In the genomic region with DNA sequence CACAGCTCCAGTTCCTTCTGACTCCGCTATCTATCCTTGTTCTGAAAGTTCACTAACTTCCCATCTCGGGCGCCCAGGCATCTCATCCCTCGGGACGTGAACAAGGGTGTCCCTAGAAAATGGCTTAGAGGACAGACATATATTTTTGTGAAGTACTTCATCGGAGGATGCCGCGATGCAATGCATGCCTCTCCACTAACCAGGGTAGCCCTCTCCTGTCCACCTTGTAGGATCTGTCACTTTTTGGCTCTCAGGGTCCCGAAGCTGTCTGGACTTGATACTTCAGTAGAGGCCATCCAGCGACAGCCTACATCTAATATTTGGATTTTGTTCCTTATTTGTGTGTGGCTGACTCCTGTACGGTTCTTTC, we compare ENCODE assay signal across 10 mouse cellular contexts. TPM values are rescaled to one million over a fixed set of nuclear protein-coding genes. Genes with fewer than 3 reads are reported as not detected.
DNase-seq lines count a peak whose midpoint lies in the region; ATAC-seq and TF ChIP-seq lines count a peak whose summit lies in the region.
"Had no signal": no experiment of that assay in that cellular context is flagged by ENCODE, and none has a peak within 500 bp of the region (broad histone marks: within the 10 kb centered on the region; RNA-seq: fewer than 3 reads in every experiment).

No protein-coding gene starts in this region.

- 18% methylated on average over 11 of the region's 11 CpGs for WGBS in heart, postnatal 0 days
- 11% methylated on average over 11 of the region's 11 CpGs for WGBS in embryonic facial prominence, embryonic 13.5 days
- 6% methylated on average over 11 of the region's 11 CpGs for WGBS in hindbrain, embryonic 16.5 days
- WGBS in midbrain, embryonic 15.5 days, result 7% methylated on average over 11 of the region's 11 CpGs

- peak overlapping the region; percentile 54 for H3K4me3 ChIP-seq in heart, postnatal 0 days (ENCODE audit: low read depth, low read length)
- peak overlapping the region; percentile 53 for H3K4me3 ChIP-seq in embryonic facial prominence, embryonic 13.5 days
- H3K4me3 ChIP-seq in hindbrain, embryonic 16.5 days (ENCODE audit: low read length), result peak overlapping the region; percentile 71
- peak overlapping the region; percentile 62 for H3K4me3 ChIP-seq in midbrain, embryonic 15.5 days

- no peak overlapping the region for H3K9ac ChIP-seq in heart, postnatal 0 days (replicated peaks; ENCODE audit: low read depth, low read length)
- H3K9ac ChIP-seq in embryonic facial prominence, embryonic 13.5 days, result peak overlapping the region; percentile 64
- peak overlapping the region; percentile 83 for H3K9ac ChIP-seq in hindbrain, embryonic 16.5 days (ENCODE audit: low read depth, low read length)
- H3K9ac ChIP-seq in midbrain, embryonic 15.5 days, result peak overlapping the region; percentile 68

- no peaks in the 10 kb centered on the region for H3K4me1 ChIP-seq in heart, postnatal 0 days (ENCODE audit: control insufficient read depth, insufficient read depth)
- peaks cover 4% of the 10 kb centered on the region; the same call in 1 of the 2 replicates for H3K4me1 ChIP-seq in embryonic facial prominence, embryonic 13.5 days
- H3K4me1 ChIP-seq in hindbrain, embryonic 16.5 days (ENCODE audit: control insufficient read depth, insufficient read depth, low read depth, low read length), result peaks cover 4% of the 10 kb centered on the region; the same call in 1 of the 2 replicates
- peaks cover 21% of the 10 kb centered on the region for H3K4me1 ChIP-seq in midbrain, embryonic 15.5 days

- H3K36me3 ChIP-seq in heart, postnatal 0 days (replicated peaks; ENCODE audit: control insufficient read depth, insufficient read depth, low read length), result no peaks in the 10 kb centered on the region
- no peaks in the 10 kb centered on the region for H3K36me3 ChIP-seq in embryonic facial prominence, embryonic 13.5 days
- H3K36me3 ChIP-seq in hindbrain, embryonic 16.5 days (ENCODE audit: control insufficient read depth, insufficient read depth, low read length), result no peaks in the 10 kb centered on the region
- no peaks in the 10 kb centered on the region for H3K36me3 ChIP-seq in midbrain, embryonic 15.5 days (replicated peaks)

- intact Hi-C loops in heart, postnatal 36 days (cut with DNase I), result no loop called here

- H3K9me3 ChIP-seq in heart, postnatal 0 days (replicated peaks; ENCODE audit: control insufficient read depth, low read length), result no peaks in the 10 kb centered on the region
- H3K9me3 ChIP-seq in embryonic facial prominence, embryonic 13.5 days, result no peaks in the 10 kb centered on the region
- no peaks in the 10 kb centered on the region for H3K9me3 ChIP-seq in hindbrain, embryonic 16.5 days (ENCODE audit: control insufficient read depth, low read length)
- no peaks in the 10 kb centered on the region for H3K9me3 ChIP-seq in midbrain, embryonic 15.5 days

- no peak for ATAC-seq in heart, postnatal 0 days (ENCODE audit: insufficient read depth, low read depth)
- no peak for ATAC-seq in embryonic facial prominence, embryonic 13.5 days (ENCODE audit: insufficient number of reproducible peaks, insufficient read depth, low FRiP score, low TSS enrichment, low read depth)
- peak; percentile 19 for ATAC-seq in hindbrain, embryonic 16.5 days
- ATAC-seq in midbrain, embryonic 15.5 days (replicated peaks), result peak; percentile 41
- no peak for ATAC-seq in erythroblast, adult 5-6 weeks (replicated peaks; ENCODE audit: low FRiP score, poor library complexity, severe bottlenecking)

- DNase-seq in heart, postnatal 0 days (ENCODE audit: low spot score), result no peak
- DNase-seq in heart, postnatal 36 days, result no peak
- no peak for DNase-seq in layer of hippocampus, adult 9-11 months
- DNase-seq in cerebellum, adult 9-10 months, result no peak

- peaks cover 41% of the 10 kb centered on the region for H3K27me3 ChIP-seq in heart, postnatal 0 days (ENCODE audit: control insufficient read depth, insufficient read depth, low read length)
- H3K27me3 ChIP-seq in embryonic facial prominence, embryonic 13.5 days, result peaks cover 54% of the 10 kb centered on the region
- H3K27me3 ChIP-seq in hindbrain, embryonic 16.5 days (replicated peaks; ENCODE audit: control insufficient read depth, insufficient read depth, low read length), result no peaks in the 10 kb centered on the region
- no peaks in the 10 kb centered on the region for H3K27me3 ChIP-seq in midbrain, embryonic 15.5 days (replicated peaks)

- TF ChIP-seq EP300 in heart, postnatal 0 days (IDR thresholded peaks at IDR 0.05; ENCODE audit: low read depth), result no peak

- H3K4me2 ChIP-seq in heart, postnatal 0 days (ENCODE audit: low read depth, low read length), result peak overlapping the region; percentile 92
- peak overlapping the region; percentile 94 for H3K4me2 ChIP-seq in embryonic facial prominence, embryonic 13.5 days
- peak overlapping the region; percentile 92 for H3K4me2 ChIP-seq in hindbrain, embryonic 16.5 days (ENCODE audit: low read length)
- peak overlapping the region; percentile 90 for H3K4me2 ChIP-seq in midbrain, embryonic 15.5 days

- no peak for TF ChIP-seq CTCF in heart, postnatal 0 days (IDR thresholded peaks at IDR 0.05; ENCODE audit: low read depth)

- H3K27ac ChIP-seq in heart, postnatal 0 days (ENCODE audit: low read depth), result no peak overlapping the region
- H3K27ac ChIP-seq in embryonic facial prominence, embryonic 13.5 days, result no peak overlapping the region
- H3K27ac ChIP-seq in hindbrain, embryonic 16.5 days (ENCODE audit: low read depth, low read length), result peak overlapping the region; percentile 71
- H3K27ac ChIP-seq in midbrain, embryonic 15.5 days, result peak overlapping the region; percentile 66

RNA-seq across cellular contexts. Expression of gene Pld5, which starts 0.5 kb away (rescaled TPM):
- 0.15 and 0.65 TPM in 2 replicates for total RNA-seq in heart, postnatal 0 days (2014; rRNA removed; ENCODE audit: low replicate concordance)
- polyA plus RNA-seq in heart, postnatal 0 days (2015; fragmentation: Nextera tagmentation; extraction: Ambion mirVana), result 0.34 and 0.51 TPM in 2 replicates
- total RNA-seq in heart, postnatal 36 days (2021), result under 1 TPM in 1 of 2 experiments, not detected in 1; 0.17 TPM
- polyA plus RNA-seq in embryonic facial prominence, embryonic 13.5 days (2015; fragmentation: Nextera tagmentation; extraction: Ambion mirVana), result 0.49 and 0.66 TPM in 2 replicates
- 5.4 and 6.6 TPM in 2 replicates for polyA plus RNA-seq in hindbrain, embryonic 16.5 days (2015; fragmentation: Nextera tagmentation; extraction: Ambion mirVana)
- 4.5 and 5.0 TPM in 2 replicates for polyA plus RNA-seq in midbrain, embryonic 15.5 days (2015; fragmentation: Nextera tagmentation; extraction: Ambion mirVana)
- not detected in 2 replicates for total RNA-seq in erythroblast, adult 5-6 weeks (2015; ENCODE audit: low replicate concordance)
- total RNA-seq in erythroblast, adult 5-6 weeks (2017; ENCODE audit: low replicate concordance), result not detected in 2 replicates
- total RNA-seq: MEL had no signal
- polyA plus RNA-seq: thymus, postnatal 0 days had no signal

Comparison
In these comparisons a context has a peak if more than half of its experiments do, and no peak if none do; other contexts are left out.
1. ATAC-seq: peak in hindbrain, embryonic 16.5 days (single experiment) and midbrain, embryonic 15.5 days (single experiment); none in heart, postnatal 0 days (single experiment), embryonic facial prominence, embryonic 13.5 days (single experiment) and erythroblast, adult 5-6 weeks (single experiment).
2. H3K27ac ChIP-seq: peak in hindbrain, embryonic 16.5 days (single experiment) and midbrain, embryonic 15.5 days (single experiment); none in heart, postnatal 0 days (single experiment) and embryonic facial prominence, embryonic 13.5 days (single experiment).
3. Peak in every context shown above with its lines, with median percentiles within 50 percentile points of each other: H3K4me2 ChIP-seq and H3K4me3 ChIP-seq.